Mouse (Mus musculus) liver, adult (tissue): ENCODE results near the gene Kdm2b.

ENCODE experiments used
- GATA4 ChIP-seq: IDR thresholded peaks from 2 replicates; pipeline ENCODE4 v1.6.1; 2014; ENCODE audit warnings: mild to moderate bottlenecking, low read length; ENCODE audit not compliant: insufficient replicate concordance

Kdm2b gene

GRCm38 (mm10) chr5:122899777-122900557, 89.7 kb downstream of the Kdm2b start:
- TF ChIP-seq GATA4, result no peak

GRCm38 (mm10) chr5:122898963-122899776, 90.5 kb downstream of the Kdm2b start:
- no peak for TF ChIP-seq GATA4

DNA sequence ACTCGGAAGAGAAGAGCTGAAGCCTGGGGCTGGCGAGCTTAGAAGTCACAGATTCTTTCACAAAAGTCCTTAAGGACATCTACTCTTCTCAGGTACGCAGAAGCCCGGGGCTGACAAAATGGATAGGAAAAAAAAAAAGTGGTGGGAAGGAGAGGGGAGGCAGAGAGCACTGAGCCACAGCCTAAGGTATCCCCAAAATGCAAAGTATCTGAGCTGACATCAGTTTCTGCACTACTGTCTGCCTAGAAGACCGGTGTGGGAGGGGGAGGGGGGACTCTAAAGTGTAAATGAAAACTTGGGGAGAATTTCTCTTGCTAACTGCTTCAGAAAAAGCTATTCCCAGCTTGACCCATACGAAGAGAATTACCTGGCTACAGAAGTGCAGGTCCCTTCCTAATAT, 91.5 kb downstream of the Kdm2b start:
- TF ChIP-seq GATA4, result no peak

DNA sequence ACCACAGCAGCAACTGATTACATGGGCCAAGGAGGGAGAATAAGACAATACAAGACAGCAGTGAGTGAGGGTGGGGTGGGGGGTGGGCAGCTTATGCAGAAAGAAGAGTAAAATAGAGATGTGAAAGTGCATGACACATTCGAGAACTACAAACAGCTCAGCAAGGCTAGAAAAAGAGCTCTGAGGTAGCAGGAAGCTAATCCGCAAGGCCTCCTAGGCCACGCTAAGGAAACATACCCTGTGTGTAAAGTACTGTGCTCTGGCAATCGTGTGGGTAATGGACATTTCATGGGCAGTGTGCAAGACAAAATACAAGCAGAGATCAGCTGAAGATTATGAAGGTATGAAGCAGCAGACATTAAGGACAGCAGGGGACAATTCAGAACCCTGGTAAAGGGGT, 94.8 kb downstream of the Kdm2b start:
- no peak for TF ChIP-seq GATA4

GRCm38 (mm10) chr5:122894007-122894637, 95.5 kb downstream of the Kdm2b start:
- no peak for TF ChIP-seq GATA4

DNA sequence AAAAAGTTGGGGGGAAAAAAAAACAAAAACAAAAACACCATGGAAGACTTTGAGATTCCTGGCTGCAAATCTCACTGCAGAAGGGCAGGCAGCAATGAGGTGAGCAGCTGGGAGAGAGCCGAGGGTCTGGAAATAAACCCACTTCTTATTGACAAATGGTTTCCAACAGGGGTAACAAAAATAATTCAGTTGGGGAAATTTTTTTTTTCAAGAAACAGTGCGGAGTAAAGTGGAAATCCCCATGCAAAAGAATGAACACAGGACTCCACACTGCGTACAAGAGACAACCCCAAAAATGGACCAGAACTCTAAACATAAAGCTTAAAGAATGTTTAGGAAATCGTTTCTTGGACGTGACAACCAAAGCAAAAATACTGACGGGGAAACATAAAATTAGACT, 96.4 kb downstream of the Kdm2b start:
- no peak for TF ChIP-seq GATA4

DNA sequence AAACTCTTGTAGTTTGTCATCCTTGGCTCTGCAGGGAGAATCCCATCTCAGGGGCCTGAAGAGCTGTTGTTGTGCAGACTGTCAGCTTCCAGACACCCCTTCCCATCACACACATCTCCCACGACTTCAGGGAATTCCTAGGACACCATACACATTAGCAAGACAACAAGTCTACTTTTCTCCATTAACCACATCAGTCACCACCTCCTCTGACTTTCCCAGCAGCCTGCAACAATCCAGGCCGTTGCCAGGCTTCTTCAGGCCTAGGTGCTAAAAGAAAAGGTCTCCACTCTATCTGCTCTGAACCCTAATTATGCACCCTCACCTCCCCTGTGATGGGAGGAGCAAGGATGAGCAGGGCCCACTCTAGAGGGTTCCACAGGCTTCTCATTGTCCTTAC, 99.2 kb downstream of the Kdm2b start:
- TF ChIP-seq GATA4, result no peak

DNA sequence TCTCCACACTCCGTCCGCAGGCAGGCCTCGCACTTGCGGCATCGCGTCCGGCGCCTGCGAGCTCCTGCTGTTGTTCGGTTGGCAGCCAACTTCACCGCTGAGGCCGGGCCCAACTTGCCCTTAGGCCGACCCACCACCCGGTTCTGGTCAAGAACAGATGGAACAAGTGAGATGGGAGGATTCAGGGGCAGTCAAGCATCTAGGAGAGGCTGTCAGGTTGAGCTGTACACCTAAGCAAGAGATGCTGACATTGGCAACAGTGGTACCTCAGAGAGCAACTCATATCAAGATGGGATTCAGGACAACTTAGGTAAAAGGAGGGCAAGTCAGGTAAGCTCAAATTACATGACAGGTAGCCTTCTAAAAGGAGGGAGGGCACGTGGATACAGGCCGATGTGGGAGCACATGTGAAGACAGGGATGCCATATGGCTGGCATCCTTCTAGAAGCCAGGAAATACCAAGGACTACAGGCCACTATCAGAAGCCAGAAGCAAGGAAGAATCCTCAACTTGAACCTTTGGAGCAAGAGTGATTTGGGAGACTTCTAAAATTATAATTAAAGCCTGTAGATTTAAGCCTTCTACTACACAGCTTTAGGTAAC, 100.9 kb downstream of the Kdm2b start:
- TF ChIP-seq GATA4, result no peak

- TF ChIP-seq GATA4, result no peak
Measured at GRCm38 (mm10) chr5:122887926-122888611, 101.6 kb downstream of the Kdm2b start.

DNA sequence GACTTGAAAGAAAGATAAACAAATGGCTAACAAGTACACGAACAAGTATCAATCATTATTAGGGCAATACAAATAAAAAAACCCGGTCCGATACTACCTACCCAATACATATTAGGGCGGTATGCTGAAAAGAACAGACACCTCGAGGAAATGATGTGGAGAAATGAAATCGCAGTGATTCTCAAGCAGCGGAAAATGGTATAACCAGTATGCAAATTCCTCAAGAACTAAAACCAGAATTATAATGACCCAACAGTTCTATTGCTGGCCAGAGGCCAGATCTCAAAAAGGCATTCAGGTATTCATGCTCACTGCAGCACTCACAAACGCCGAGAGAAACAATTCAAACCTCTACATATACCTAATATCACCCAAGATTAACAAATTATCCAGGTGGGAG, 102.6 kb downstream of the Kdm2b start:
- TF ChIP-seq GATA4, result no peak

DNA sequence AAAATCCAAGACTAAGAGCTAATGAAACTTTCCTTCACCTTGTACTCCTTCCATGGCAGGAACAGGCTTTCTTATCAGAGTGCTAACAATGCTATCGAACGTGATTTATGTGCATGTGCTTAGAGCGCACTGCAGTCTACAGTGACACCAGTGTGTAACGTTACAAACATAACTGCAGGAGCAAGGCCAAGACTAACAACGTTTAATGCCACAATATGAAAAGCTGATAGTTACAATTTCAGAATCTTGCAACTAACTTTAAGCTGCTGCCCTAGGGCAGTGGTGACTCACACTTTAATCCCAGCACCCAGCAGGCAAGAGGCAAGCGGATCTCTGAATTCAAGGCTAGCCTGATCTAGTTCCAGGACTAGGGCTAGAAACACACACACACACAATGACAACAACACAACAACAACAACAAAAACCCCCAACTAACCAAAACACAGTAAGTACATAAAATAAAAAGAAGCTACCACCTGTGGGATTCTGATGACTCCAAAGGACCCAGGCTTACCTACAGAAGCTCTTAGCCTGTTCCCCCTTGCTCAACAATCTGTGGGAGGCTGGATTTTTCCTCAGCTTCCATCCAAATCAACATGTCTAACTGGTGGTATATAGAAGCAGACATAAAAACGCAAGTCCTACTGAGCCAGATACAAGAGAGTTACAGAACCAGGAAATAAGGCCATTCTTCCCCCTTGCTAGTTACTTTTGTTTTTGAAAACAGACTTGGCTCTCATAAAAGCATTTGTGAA, 104.9 kb downstream of the Kdm2b start:
- no peak for TF ChIP-seq GATA4

GRCm38 (mm10) chr5:122883652-122884235, 105.9 kb downstream of the Kdm2b start:
- no peak for TF ChIP-seq GATA4

DNA sequence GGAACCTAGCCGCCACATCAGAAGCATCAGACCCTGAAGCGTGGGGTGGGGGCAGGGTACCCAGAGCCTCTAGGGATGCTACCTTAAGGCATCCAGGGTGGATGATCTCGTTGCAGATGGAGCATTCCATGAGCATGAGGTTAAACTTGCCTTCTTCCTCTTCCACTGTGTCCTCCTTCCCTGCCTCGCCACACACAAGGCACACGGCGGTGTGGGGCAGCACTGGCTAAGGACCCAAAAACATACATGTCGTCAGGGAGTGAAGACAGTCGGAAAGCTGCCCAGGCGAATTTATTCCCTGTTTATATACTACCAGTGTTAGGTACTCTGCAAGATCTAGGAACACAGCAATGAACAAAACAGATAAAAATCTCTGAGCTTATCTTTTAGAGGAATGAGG, 106.4 kb downstream of the Kdm2b start:
- TF ChIP-seq GATA4, result no peak
